Mouse (Mus musculus) midbrain, embryonic 13.5 days (tissue): ENCODE data around the gene Wars. TPM values are rescaled to one million over a fixed set of nuclear protein-coding genes. Genes with fewer than 3 reads are reported as not detected.

Source experiments
- ATAC-seq: fragments of 200-750 bp; cut with Nextera tagmentation; 2 replicates; pipeline ENCODE4 v1.8.0; 2017; ENCODE audit warnings: mild to moderate bottlenecking, moderate TSS enrichment, moderate library complexity
- H3K27ac ChIP-seq: fragments of 300-500 bp; sonication (generic); 2 replicates; pipeline ENCODE4 v1.5.1; 2015; ENCODE audit warnings: inconsistent platforms, mild to moderate bottlenecking, moderate library complexity
- H3K27me3 ChIP-seq: fragments of 300-500 bp; sonication (generic); 2 replicates; pipeline ENCODE4 v1.6.1; 2015; ENCODE audit warnings: mild to moderate bottlenecking, inconsistent platforms
- H3K36me3 ChIP-seq: fragments of 300-500 bp; sonication (generic); 2 replicates; pipeline ENCODE4 v1.6.1; 2015; ENCODE audit warnings: mild to moderate bottlenecking, inconsistent platforms
- H3K4me1 ChIP-seq: fragments of 300-500 bp; sonication (generic); replicated peaks from 2 replicates; pipeline ENCODE4 v1.6.1; 2015; ENCODE audit warnings: inconsistent platforms
- H3K4me2 ChIP-seq: fragments of 300-500 bp; sonication (generic); replicated peaks from 2 replicates; pipeline ENCODE4 v1.6.1; 2015; ENCODE audit warnings: moderate library complexity, mild to moderate bottlenecking, inconsistent platforms
- H3K4me3 ChIP-seq: fragments of 300-500 bp; sonication (generic); replicated peaks from 2 replicates; pipeline ENCODE4 v1.5.1; 2015; ENCODE audit warnings: mild to moderate bottlenecking, inconsistent platforms
- H3K9ac ChIP-seq: fragments of 300-500 bp; sonication (generic); replicated peaks from 2 replicates; pipeline ENCODE4 v1.6.1; 2015; ENCODE audit warnings: mild to moderate bottlenecking, inconsistent platforms
- H3K9me3 ChIP-seq: fragments of 300-500 bp; sonication (generic); 2 replicates; pipeline ENCODE4 v1.6.1; 2016; ENCODE audit warnings: mild to moderate bottlenecking, inconsistent platforms
- WGBS: fragments of 180-500 bp; shearing (Covaris S2); methylation state at CpG from one replicate; pipeline ENCODE4 v1.1.7; 2015; 5-methylcytosine and 5-hydroxymethylcytosine counted together
- polyA plus RNA-seq: library from polyadenylated mRNA; unstranded; fragments of >200 nt; fragmentation: Nextera tagmentation; extraction: Ambion mirVana; gene quantifications from 2 replicates; pipeline ENCODE4 v1.2.1, GENCODE M21; 2015

The Wars gene
- polyA plus RNA-seq, 1 experiment from 2014 or later, result 107 TPM

DNA sequence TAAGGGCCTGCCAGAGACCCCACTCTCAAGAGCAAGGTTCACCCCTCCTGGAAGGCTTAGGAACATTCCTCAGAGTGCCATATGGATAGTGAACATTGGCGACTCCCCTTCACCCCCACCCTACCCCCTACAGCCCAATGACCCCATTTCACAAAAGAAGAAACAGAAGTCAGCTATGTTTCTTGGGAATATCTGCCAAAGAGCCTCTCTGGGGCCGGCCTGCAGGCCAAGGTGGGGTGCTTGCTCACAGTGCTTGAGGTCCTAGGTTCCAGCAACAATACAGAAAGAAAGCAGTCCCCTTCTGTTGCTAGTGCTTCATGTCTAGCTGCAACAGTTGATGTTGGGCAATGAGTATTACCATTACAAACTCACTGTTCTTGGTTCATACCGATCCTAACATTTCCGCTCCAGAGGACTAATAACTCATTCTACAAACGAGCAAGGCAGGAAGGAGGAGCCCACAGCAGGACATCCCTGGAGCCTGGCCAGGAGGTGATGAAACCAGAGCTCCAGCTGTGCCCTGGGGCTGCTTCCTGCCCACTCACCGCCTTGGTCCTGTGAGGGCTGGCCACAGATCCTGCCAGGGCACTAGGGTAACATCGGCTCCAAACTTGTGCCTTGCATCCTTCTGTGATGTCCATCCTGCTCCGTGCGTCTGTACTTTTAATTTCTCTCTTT lies 61.9 kb downstream of the Wars start:
- ATAC-seq, result no peak
- Histone ChIP-seq H3K9me3 (no peaks in the 10 kb centered on the region), H3K4me1 (peaks cover 41% of the 10 kb centered on the region), H3K4me2 (no peak overlapping the region), H3K27me3 (no peaks in the 10 kb centered on the region; the same call in 1 of the 2 replicates), H3K4me3 (no peak overlapping the region), H3K36me3 (peaks cover 16% of the 10 kb centered on the region), H3K9ac (no peak overlapping the region), H3K27ac (no peak overlapping the region)
- 74% methylated on average over 9 of the region's 9 CpGs for WGBS

DNA sequence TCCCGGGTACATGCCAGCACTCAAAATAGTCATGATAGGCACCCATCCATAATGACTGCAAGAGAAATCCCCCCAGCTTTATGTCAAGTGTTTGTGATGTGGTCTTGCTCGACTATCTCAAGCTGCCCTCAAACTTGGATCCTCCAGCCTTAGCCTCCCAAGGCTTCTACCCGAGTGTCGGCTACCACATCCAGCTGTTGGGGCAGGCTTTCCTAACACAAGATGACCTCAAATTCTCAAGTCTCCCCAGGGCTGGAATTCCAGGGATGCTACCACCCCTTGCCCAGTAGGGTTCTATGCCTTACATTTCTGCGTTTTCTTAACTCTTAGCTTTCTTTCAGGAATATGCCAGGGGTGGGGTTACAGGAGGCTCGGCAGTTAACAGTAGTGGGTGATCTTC lies 63.6 kb downstream of the Wars start:
- Histone ChIP-seq H3K36me3 (peaks cover 29% of the 10 kb centered on the region), H3K9me3 (no peaks in the 10 kb centered on the region)

DNA sequence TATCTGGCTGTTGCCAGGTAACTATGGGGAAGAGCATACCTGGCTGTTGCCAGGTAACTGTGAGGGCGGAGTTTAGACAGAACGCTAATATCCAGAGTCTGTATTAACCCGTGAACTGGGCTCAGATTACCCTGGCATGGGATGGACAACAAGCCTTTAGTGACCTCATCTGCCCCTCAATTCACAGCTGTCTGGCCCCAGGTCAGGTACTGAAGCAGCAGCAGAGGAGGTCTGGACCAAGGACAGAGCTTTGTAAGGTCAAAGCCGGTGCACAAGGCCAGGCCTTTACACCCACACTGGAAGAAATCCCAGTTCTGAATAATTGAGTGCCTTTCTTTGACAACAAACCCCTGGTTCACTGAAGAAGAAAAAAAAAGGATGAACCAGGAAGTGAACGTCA lies 64.3 kb downstream of the Wars start:
- Histone ChIP-seq H3K27me3 (no peaks in the 10 kb centered on the region; the same call in 1 of the 2 replicates), H3K4me2 (no peak overlapping the region), H3K4me1 (peaks cover 23% of the 10 kb centered on the region), H3K9me3 (no peaks in the 10 kb centered on the region), H3K4me3 (no peak overlapping the region), H3K27ac (no peak overlapping the region), H3K9ac (no peak overlapping the region), H3K36me3 (peaks cover 29% of the 10 kb centered on the region)
- 84% methylated on average over 5 of the region's 5 CpGs for WGBS
- ATAC-seq, result no peak

More for the DNA sequence above, 63.6 kb downstream of the Wars start:
- Histone ChIP-seq H3K4me2 (no peak overlapping the region), H3K27me3 (no peaks in the 10 kb centered on the region; the same call in 1 of the 2 replicates), H3K9ac (no peak overlapping the region), H3K4me3 (no peak overlapping the region), H3K4me1 (peaks cover 30% of the 10 kb centered on the region), H3K27ac (no peak overlapping the region)
- no peak for ATAC-seq
- 89% methylated on average over 6 of the region's 6 CpGs for WGBS

DNA sequence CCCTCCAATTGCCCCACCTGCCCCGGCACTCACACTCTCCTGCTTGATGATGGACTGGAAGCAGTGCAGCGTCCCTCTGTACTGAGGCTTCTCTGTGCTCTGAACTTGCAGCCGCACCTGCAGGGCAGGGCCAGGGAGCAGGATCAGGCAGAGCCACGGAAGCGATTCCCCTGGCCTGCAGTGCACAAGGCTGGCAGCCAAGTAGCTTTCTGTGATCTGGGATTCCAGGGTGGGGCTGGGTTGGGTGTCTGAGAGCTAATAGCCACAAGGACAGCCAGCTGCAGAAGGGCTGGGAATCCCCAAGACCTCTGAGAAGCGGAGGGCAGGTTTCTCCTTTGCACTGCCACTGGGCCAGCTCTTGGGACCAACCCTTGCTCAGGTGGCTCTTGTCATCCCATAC lies 66.3 kb downstream of the Wars start:
- Histone ChIP-seq H3K4me3 (no peak overlapping the region), H3K9ac (no peak overlapping the region), H3K27me3 (no peaks in the 10 kb centered on the region), H3K4me2 (no peak overlapping the region), H3K4me1 (peaks cover 7% of the 10 kb centered on the region), H3K27ac (no peak overlapping the region), H3K36me3 (peaks cover 29% of the 10 kb centered on the region), H3K9me3 (no peaks in the 10 kb centered on the region)
- ATAC-seq, result no peak
- 96% methylated on average over 6 of the region's 6 CpGs for WGBS

DNA sequence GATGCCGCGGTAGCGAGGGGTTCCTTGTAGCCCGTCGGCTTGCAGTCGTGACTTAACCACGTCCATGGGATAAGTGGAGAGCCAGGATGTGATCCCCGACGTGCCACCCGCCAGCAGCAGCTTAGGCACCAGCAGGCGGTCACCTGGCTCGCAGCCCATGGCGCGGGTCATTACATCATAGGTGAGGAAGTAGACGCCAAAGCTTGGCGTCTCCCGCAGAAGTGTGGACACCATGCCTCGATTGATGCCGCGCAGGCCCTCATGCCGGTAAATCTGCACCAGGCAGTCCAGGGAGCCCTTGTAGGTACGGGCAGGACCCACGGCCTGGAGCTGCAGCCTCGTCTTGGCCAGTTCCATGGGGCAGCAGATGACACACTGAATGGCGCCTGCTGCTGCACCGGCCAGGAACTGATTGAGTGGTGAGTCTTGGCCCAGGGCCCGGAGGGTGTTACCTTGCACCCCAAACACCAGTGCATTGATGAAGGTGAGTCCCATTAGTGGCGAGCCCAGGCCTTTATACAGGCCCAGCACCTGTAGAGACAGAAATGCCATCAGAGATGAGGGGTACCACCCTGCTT lies 66.9 kb downstream of the Wars start:
- peaks cover 3% of the 10 kb centered on the region for H3K4me1 ChIP-seq
- H3K27me3 ChIP-seq, result no peaks in the 10 kb centered on the region
- 95% methylated on average over 28 of the region's 28 CpGs for WGBS
- no peak overlapping the region for H3K4me3 ChIP-seq
- no peaks in the 10 kb centered on the region for H3K9me3 ChIP-seq
- H3K9ac ChIP-seq, result no peak overlapping the region
- ATAC-seq, result no peak
- no peak overlapping the region for H3K27ac ChIP-seq
- H3K4me2 ChIP-seq, result no peak overlapping the region
- H3K36me3 ChIP-seq, result peaks cover 29% of the 10 kb centered on the region

DNA sequence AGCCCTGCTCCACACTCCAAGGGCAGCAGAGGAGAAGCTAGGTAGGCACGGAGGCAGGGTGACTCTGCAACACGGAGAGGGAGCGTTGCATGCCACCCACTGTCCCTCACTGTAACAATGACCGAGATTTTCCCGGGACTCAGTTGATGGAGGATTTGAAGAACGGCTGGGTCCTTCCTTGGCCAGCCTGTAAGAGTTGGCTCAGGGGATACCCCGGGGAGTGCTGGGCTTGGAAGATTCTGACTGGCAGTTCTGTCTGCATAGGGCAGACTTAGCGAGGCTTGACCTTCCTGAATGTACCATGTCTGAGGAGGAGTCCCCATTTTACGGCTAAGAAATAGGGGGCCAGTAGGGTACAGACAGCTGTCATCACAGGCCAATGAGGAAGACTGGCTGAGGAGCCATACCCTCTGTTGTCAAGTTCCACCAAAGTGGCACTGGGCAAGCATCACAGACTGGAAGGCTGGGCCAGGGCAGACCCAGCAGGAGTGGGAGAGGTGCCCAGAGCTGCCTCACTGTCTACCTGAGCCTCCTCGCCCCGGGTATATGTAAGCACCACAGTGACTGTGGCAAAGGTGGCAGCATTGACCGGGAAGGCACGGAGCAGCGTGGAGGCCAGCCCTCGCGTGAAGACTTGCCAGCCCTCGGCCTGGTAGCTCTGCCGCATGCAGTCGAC lies 67.6 kb downstream of the Wars start:
- Histone ChIP-seq H3K27me3 (no peaks in the 10 kb centered on the region), H3K36me3 (peaks cover 29% of the 10 kb centered on the region), H3K4me3 (no peak overlapping the region), H3K9ac (no peak overlapping the region), H3K4me2 (no peak overlapping the region), H3K27ac (no peak overlapping the region), H3K9me3 (no peaks in the 10 kb centered on the region), H3K4me1 (no peaks in the 10 kb centered on the region)
- no peak for ATAC-seq
- 94% methylated on average over 19 of the region's 19 CpGs for WGBS

DNA sequence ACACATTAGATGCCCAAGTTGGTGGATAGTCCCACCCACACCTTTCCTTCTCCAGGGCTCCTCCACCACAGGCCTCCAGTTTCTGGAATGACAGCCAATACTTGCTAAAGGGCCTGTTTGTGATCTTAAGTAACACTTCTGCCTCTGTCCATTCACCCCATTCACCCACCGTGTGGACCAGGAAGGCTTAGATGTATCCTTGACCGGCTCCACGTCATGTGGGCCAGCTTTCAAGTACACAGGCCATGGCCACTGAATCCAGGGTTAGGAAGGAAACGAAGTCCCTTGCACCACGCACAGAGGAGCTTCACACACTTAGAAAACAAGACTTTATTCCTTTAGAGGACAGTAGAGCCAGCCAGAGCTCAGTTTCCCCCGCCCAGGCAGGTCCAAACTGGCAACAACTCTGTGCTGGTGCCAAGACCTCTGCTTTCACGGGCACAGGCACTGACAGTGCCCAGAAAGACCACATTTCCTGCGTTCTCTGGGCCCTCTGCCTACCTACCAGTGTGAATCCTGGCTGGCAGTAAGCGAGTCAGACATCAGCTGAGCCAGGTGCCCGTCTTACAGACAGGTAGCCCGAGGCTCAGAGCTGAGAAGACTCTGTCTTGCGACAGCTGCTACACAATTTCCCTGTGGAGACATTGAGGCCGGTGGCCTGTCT lies 68.3 kb downstream of the Wars start:
- no peaks in the 10 kb centered on the region for H3K9me3 ChIP-seq
- no peak for ATAC-seq
- H3K9ac ChIP-seq, result no peak overlapping the region
- H3K4me1 ChIP-seq, result no peaks in the 10 kb centered on the region
- 96% methylated on average over 13 of the region's 13 CpGs for WGBS
- no peak overlapping the region for H3K4me2 ChIP-seq
- no peaks in the 10 kb centered on the region for H3K27me3 ChIP-seq
- peaks cover 27% of the 10 kb centered on the region for H3K36me3 ChIP-seq
- H3K27ac ChIP-seq, result no peak overlapping the region
- no peak overlapping the region for H3K4me3 ChIP-seq

DNA sequence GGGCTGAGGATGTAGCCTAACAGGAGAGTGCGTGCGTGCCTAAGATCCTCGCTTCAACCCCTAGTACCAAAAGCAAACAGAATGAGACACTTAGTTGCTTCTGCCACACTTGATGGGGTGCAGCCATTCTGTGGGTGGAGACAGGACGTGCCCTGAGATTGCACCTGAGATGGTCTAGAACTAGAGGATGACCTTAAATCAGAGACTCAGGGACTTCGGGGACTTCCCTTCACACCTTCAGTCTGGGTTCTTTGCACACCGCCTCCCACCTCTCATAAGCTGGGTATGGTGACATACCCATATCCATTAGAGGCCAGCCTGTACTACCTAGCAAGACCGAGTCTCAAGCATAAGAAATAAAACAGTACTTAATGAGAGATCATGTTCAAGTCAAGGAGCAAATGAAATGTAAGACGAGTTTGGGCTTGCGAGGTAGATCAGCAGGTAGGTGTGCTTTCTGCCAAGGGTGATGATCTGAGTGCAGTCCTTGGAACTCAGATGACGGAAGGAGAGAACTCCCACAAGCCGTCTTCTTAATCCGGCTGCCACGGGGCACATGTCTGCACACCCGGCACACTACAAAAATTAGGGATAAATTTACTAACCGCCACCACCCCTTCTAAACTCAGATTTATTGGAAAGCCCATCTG lies 69.6 kb downstream of the Wars start:
- H3K4me3 ChIP-seq, result no peak overlapping the region
- no peak overlapping the region for H3K27ac ChIP-seq
- no peak for ATAC-seq
- WGBS, result 94% methylated on average over 15 of the region's 15 CpGs
- H3K27me3 ChIP-seq, result no peaks in the 10 kb centered on the region
- no peak overlapping the region; the same call in 1 of the 2 replicates for H3K9ac ChIP-seq
- H3K9me3 ChIP-seq, result no peaks in the 10 kb centered on the region
- H3K36me3 ChIP-seq, result peaks cover 28% of the 10 kb centered on the region
- H3K4me1 ChIP-seq, result no peaks in the 10 kb centered on the region
- no peak overlapping the region for H3K4me2 ChIP-seq

DNA sequence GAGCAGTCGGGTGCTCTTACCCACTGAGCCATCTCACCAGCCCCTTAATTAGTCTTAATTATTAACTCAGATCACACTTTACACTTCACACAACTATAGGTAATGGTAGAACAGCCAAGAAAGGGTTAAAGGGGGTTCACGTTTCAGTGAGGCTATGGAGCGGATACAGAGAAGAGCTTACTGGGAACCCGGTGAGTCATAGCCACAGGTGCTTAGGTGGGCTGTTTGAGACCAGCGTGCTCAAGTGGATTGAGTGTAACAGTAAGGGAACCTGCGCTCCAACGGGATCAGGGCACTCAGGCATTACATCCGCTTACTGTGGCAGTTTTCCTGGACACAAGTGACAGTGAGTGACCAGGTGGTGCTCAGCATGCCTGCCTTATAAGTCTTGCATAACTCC lies 70.9 kb downstream of the Wars start:
- no peak overlapping the region for H3K9ac ChIP-seq
- 78% methylated on average over 8 of the region's 8 CpGs for WGBS
- H3K4me2 ChIP-seq, result no peak overlapping the region
- H3K4me3 ChIP-seq, result no peak overlapping the region
- peaks cover 30% of the 10 kb centered on the region for H3K36me3 ChIP-seq
- H3K27me3 ChIP-seq, result no peaks in the 10 kb centered on the region
- H3K4me1 ChIP-seq, result no peaks in the 10 kb centered on the region
- no peaks in the 10 kb centered on the region for H3K9me3 ChIP-seq
- no peak overlapping the region for H3K27ac ChIP-seq
- no peak for ATAC-seq

DNA sequence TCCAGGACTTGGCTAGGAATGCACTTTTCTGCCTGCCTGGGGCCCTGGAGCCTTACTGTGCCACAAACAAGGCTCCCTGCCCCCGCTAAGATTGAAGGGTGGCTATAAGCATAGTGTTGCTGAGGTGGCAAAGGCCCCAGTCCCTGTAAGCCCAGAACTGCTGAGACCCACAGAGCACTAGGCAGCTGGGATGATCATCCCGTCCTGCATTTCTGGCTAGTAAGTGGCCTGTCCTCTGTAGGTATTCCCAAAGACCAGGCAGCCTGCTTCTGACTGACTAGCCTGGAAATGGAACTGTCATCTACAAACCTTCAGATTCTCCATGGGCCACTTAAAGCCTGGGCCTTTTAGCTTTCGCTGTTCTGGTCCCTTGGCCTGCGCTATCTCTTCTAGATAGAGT lies 73.5 kb downstream of the Wars start:
- Histone ChIP-seq H3K4me2 (no peak overlapping the region), H3K9me3 (no peaks in the 10 kb centered on the region), H3K4me1 (no peaks in the 10 kb centered on the region), H3K9ac (no peak overlapping the region), H3K36me3 (peaks cover 14% of the 10 kb centered on the region), H3K27me3 (no peaks in the 10 kb centered on the region), H3K4me3 (no peak overlapping the region), H3K27ac (no peak overlapping the region)
- 93% methylated on average over 4 of the region's 4 CpGs for WGBS
- no peak for ATAC-seq

DNA sequence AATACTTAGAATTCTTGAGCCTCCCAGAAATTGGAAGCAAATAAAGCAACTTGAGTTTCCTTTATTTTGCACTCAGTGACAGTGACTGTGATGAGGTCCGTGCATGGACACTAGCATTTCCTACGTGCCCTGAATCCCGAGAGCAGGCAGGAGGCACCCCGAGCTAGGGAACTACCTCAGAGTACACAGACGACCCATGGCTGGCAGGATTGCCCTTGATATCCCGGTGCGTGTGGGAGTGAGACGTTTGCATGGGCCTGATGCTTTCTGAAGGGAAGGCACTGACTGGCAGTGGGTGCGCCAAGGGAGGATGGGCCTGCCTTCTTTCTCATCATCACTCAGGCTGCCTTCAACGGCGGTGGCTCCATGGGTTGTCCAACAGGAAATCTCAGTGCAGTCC lies 77.4 kb downstream of the Wars start:
- Histone ChIP-seq H3K27me3 (no peaks in the 10 kb centered on the region), H3K9ac (no peak overlapping the region), H3K4me2 (no peak overlapping the region), H3K4me1 (0 out of 2 replicates have a peak, but pooled peaks cover 4% of the 10 kb centered on the region), H3K9me3 (no peaks in the 10 kb centered on the region), H3K27ac (no peak overlapping the region), H3K4me3 (no peak overlapping the region), H3K36me3 (peaks cover 31% of the 10 kb centered on the region)
- WGBS, result 90% methylated on average over 11 of the region's 11 CpGs
- ATAC-seq, result no peak

DNA sequence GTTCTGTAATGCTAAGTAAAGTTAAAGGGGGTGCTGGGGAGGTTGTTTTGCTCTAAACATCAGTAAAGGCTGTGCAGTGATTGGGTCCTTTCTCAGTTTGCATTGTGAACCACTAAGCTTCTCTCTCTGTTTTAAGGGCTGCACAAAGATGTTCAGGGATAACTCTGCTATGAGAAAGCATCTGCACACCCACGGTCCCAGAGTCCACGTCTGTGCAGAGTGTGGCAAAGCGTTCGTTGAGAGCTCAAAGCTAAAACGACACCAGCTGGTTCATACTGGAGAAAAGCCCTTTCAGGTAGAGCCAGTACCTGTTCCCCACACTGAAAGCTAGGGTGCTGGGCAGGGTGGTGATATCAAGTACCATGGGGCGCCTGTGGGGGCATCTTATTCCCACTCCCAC lies 79.5 kb downstream of the Wars start:
- Histone ChIP-seq H3K4me2 (no peak overlapping the region), H3K27ac (no peak overlapping the region), H3K36me3 (peaks cover 31% of the 10 kb centered on the region), H3K27me3 (no peaks in the 10 kb centered on the region), H3K9me3 (no peaks in the 10 kb centered on the region), H3K4me3 (no peak overlapping the region), H3K9ac (no peak overlapping the region), H3K4me1 (0 out of 2 replicates have a peak, but pooled peaks cover 4% of the 10 kb centered on the region)
- no peak for ATAC-seq
- WGBS, result 97% methylated on average over 6 of the region's 6 CpGs
